Mouse (Mus musculus): ENCODE data around the gene Olfr995.

DNA sequence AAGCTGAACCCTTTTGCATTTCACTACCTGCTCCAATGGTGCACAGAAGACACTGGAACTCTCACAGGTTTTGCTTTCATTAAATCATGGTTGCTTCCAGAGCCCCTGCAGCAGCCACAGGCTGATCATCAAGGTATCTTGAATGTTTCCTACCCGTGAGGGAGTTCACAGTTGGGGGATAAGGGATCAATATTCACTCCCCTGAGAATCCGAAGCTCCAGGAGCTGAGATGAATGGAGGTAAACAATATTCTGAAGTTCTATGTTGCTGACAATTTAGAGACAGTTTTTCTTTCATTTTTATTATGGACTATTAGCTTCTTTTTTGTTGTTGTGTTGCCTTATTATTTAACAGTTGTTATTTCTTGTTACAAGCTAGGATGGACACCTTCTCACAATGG lies 34.1 kb downstream of the Olfr995 start, which contains the start of gene Olfr992:
- TF ChIP-seq CTCF (IDR thresholded peaks at IDR 0.05; ENCODE audit: low read depth) (no peak), EP300 (IDR thresholded peaks at IDR 0.05; ENCODE audit: low read depth) (no peak)
